ENCODE assay signal across 10 mouse cellular contexts in genomic region chr2:170837824-170838557, GRCm38 (mm10).
DNase-seq lines count a peak whose midpoint lies in the region; ATAC-seq lines count a peak whose summit lies in the region.
"Had no signal": no experiment of that assay in that cellular context is flagged by ENCODE, and none has a peak within 500 bp of the region (broad histone marks: within the 10 kb centered on the region; RNA-seq: fewer than 3 reads in every experiment).

No protein-coding gene starts in this region.

- H3K27ac ChIP-seq in forebrain, embryonic 16.5 days (ENCODE audit: low read length), result peak overlapping the region; percentile 68
- peak overlapping the region; percentile 73 for H3K27ac ChIP-seq in limb, embryonic 10.5 days
- peak overlapping the region; percentile 60 for H3K27ac ChIP-seq in neural tube, embryonic 11.5 days (ENCODE audit: low read depth, low read length)
- H3K27ac ChIP-seq: embryonic facial prominence, embryonic 15.5 days had no signal

- no peak overlapping the region for H3K4me3 ChIP-seq in forebrain, embryonic 16.5 days (replicated peaks; ENCODE audit: low read length)
- H3K4me3 ChIP-seq in limb, embryonic 10.5 days, result no peak overlapping the region
- no peak overlapping the region for H3K4me3 ChIP-seq in neural tube, embryonic 11.5 days (ENCODE audit: low read depth, low read length)
- H3K4me3 ChIP-seq: embryonic facial prominence, embryonic 15.5 days had no signal

- peaks cover 35% of the 10 kb centered on the region for H3K4me1 ChIP-seq in forebrain, embryonic 16.5 days (replicated peaks; ENCODE audit: control insufficient read depth, insufficient read depth, low read length)
- H3K4me1 ChIP-seq in limb, embryonic 10.5 days, result peaks cover 26% of the 10 kb centered on the region
- peaks cover 12% of the 10 kb centered on the region for H3K4me1 ChIP-seq in neural tube, embryonic 11.5 days (ENCODE audit: control insufficient read depth, insufficient read depth, low read length)

- H3K27me3 ChIP-seq in forebrain, embryonic 16.5 days (replicated peaks; ENCODE audit: control insufficient read depth, insufficient read depth, low read length), result no peaks in the 10 kb centered on the region
- no peaks in the 10 kb centered on the region for H3K27me3 ChIP-seq in limb, embryonic 10.5 days (ENCODE audit: low read depth, poor library complexity, severe bottlenecking)
- no peaks in the 10 kb centered on the region for H3K27me3 ChIP-seq in neural tube, embryonic 11.5 days (ENCODE audit: control insufficient read depth, insufficient read depth, low read length)
- H3K27me3 ChIP-seq: CH12.LX; embryonic facial prominence, embryonic 15.5 days had no signal

- ATAC-seq in forebrain, embryonic 16.5 days, result peak; percentile 87
- ATAC-seq in neural tube, embryonic 11.5 days (ENCODE audit: insufficient read depth, low FRiP score, low TSS enrichment), result peak; percentile 91

- H3K4me2 ChIP-seq in forebrain, embryonic 16.5 days (ENCODE audit: low read length), result no peak overlapping the region
- no peak overlapping the region for H3K4me2 ChIP-seq in neural tube, embryonic 11.5 days (ENCODE audit: low read depth)
- H3K4me2 ChIP-seq: embryonic facial prominence, embryonic 15.5 days had no signal

- peak; percentile 26 for DNase-seq in kidney, adult 11 months
- no peak for DNase-seq in kidney, adult 18-20 months
- peak; percentile 53 for DNase-seq in limb, embryonic 10.5 days (ENCODE audit: low spot score)
- DNase-seq in neural tube, embryonic 11.5 days (ENCODE audit: low spot score), result peak; percentile 85
- no peak for DNase-seq in left cerebral cortex, adult 9 months (ENCODE audit: low spot score in 2 of 2)
- no peak for DNase-seq in urinary bladder, adult 18-20 months (ENCODE audit: low spot score in 2 of 2)
- no peak for DNase-seq in gastrocnemius, postnatal 10 days

- H3K36me3 ChIP-seq in forebrain, embryonic 16.5 days (ENCODE audit: control insufficient read depth, insufficient read depth), result no peaks in the 10 kb centered on the region
- no peaks in the 10 kb centered on the region for H3K36me3 ChIP-seq in limb, embryonic 10.5 days
- H3K36me3 ChIP-seq in neural tube, embryonic 11.5 days (ENCODE audit: control insufficient read depth, insufficient read depth, low read length), result no peaks in the 10 kb centered on the region
- H3K36me3 ChIP-seq: embryonic facial prominence, embryonic 15.5 days had no signal

- 9% methylated on average over 12 of the region's 12 CpGs for WGBS in forebrain, embryonic 16.5 days
- 40% methylated on average over 12 of the region's 12 CpGs for WGBS in limb, embryonic 10.5 days
- WGBS in neural tube, embryonic 11.5 days, result 15% methylated on average over 12 of the region's 12 CpGs

- H3K9ac ChIP-seq in forebrain, embryonic 16.5 days (replicated peaks; ENCODE audit: low read depth, low read length), result no peak overlapping the region
- H3K9ac ChIP-seq in neural tube, embryonic 11.5 days (ENCODE audit: low read length), result no peak overlapping the region
- H3K9ac ChIP-seq: embryonic facial prominence, embryonic 15.5 days had no signal

- no peaks in the 10 kb centered on the region for H3K9me3 ChIP-seq in forebrain, embryonic 16.5 days (ENCODE audit: control insufficient read depth, low read length)
- H3K9me3 ChIP-seq in limb, embryonic 10.5 days (replicated peaks), result no peaks in the 10 kb centered on the region
- H3K9me3 ChIP-seq in neural tube, embryonic 11.5 days (ENCODE audit: control insufficient read depth, low read length), result no peaks in the 10 kb centered on the region
- H3K9me3 ChIP-seq: embryonic facial prominence, embryonic 15.5 days had no signal

Comparison
In these comparisons a context has a peak if more than half of its experiments do, and no peak if none do; other contexts are left out.
1. DNase-seq: peak in kidney, adult 11 months (single experiment), limb, embryonic 10.5 days (single experiment) and neural tube, embryonic 11.5 days (single experiment); none in kidney, adult 18-20 months (single experiment), left cerebral cortex, adult 9 months (0 of 2), urinary bladder, adult 18-20 months (0 of 2) and gastrocnemius, postnatal 10 days (single experiment).
2. Peak in every context shown above with its lines, with median percentiles within 50 percentile points of each other: H3K27ac ChIP-seq.